Mouse (Mus musculus): Measurements from ENCODE around the gene Dnah11. TPM values are rescaled to one million over a fixed set of nuclear protein-coding genes. Genes with fewer than 3 reads are reported as not detected.

Dnah11 gene
- polyA plus RNA-seq, 1 experiment from 2014 or later = 0.60 TPM

DNA sequence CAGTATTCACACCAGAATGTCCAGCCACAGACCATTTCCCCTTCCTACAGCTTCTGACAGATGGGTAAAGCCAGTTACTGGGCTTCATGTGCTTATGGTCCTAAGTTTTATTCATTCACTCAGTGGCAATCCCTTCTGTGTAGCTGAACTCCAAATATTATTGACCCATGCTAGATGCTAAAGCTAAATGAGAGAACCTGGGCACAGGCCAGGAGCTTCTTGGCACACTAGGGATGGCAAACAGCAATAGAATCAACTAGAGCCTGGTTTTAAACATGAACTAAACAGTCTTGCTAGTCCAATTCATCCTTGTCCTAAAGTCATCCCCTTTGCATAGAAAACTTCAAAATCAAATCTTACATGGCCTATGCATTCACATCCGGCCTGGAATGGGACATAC lies 113.6 kb downstream of the Dnah11 start:
- Histone ChIP-seq H3K4me2 (replicated peaks) (no peak overlapping the region), H3K27me3 (no peaks in the 10 kb centered on the region), H3K9ac (no peak overlapping the region), H3K36me3 (no peaks in the 10 kb centered on the region), H3K9me3 (replicated peaks) (no peaks in the 10 kb centered on the region), H3K27ac (replicated peaks) (no peak overlapping the region), H3K4me1 (no peaks in the 10 kb centered on the region), H3K4me3 (replicated peaks) (no peak overlapping the region)
- WGBS = 70% methylated on average over 1 of the region's 1 CpGs
- no peak for ATAC-seq (ENCODE audit: insufficient number of reproducible peaks, low FRiP score, low TSS enrichment, low read depth)

DNA sequence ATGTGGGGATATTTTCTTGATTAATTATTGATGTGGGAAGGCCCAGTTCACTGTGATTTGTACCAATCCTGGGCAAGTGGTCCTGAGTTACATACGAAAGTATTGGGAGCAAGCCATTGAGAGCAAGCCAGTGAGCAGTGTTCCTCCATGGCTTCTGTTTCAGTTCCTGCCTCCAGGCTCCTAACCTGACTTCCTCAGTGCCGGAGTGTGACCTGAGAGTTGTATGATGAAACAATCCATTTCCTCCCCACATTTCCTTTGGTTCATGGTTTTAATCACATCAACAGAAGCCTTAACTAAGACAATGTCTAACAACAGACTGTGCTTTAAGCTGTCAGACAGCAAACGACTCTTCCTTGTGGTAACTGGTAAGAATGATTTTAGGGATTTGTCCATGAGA lies 114.0 kb downstream of the Dnah11 start:
- Histone ChIP-seq H3K9ac (no peak overlapping the region), H3K27ac (replicated peaks) (no peak overlapping the region), H3K4me2 (replicated peaks) (no peak overlapping the region), H3K4me3 (replicated peaks) (no peak overlapping the region), H3K4me1 (no peaks in the 10 kb centered on the region), H3K27me3 (no peaks in the 10 kb centered on the region), H3K9me3 (replicated peaks) (no peaks in the 10 kb centered on the region), H3K36me3 (no peaks in the 10 kb centered on the region)
- ATAC-seq (ENCODE audit: insufficient number of reproducible peaks, low FRiP score, low TSS enrichment, low read depth) = no peak
- 81% methylated on average over 3 of the region's 3 CpGs for WGBS

GRCm38 (mm10) chr12:118084134-118084533 lies 114.7 kb downstream of the Dnah11 start:
- ATAC-seq (ENCODE audit: insufficient number of reproducible peaks, low FRiP score, low TSS enrichment, low read depth) = no peak
- Histone ChIP-seq H3K27ac (replicated peaks) (no peak overlapping the region), H3K9ac (no peak overlapping the region), H3K4me2 (replicated peaks) (no peak overlapping the region), H3K9me3 (replicated peaks) (no peaks in the 10 kb centered on the region), H3K36me3 (no peaks in the 10 kb centered on the region), H3K4me3 (replicated peaks) (no peak overlapping the region), H3K27me3 (no peaks in the 10 kb centered on the region), H3K4me1 (no peaks in the 10 kb centered on the region)
- WGBS = 56% methylated on average over 5 of the region's 5 CpGs

- Histone ChIP-seq H3K9ac (no peak overlapping the region), H3K4me3 (replicated peaks) (no peak overlapping the region), H3K4me1 (no peaks in the 10 kb centered on the region), H3K27me3 (no peaks in the 10 kb centered on the region), H3K27ac (replicated peaks) (no peak overlapping the region), H3K4me2 (replicated peaks) (no peak overlapping the region), H3K36me3 (no peaks in the 10 kb centered on the region), H3K9me3 (replicated peaks) (no peaks in the 10 kb centered on the region)
- 87% methylated on average over 6 of the region's 6 CpGs for WGBS
- no peak for ATAC-seq (ENCODE audit: insufficient number of reproducible peaks, low FRiP score, low TSS enrichment, low read depth)
Observed at GRCm38 (mm10) chr12:118080441-118080840, 118.4 kb downstream of the Dnah11 start.

DNA sequence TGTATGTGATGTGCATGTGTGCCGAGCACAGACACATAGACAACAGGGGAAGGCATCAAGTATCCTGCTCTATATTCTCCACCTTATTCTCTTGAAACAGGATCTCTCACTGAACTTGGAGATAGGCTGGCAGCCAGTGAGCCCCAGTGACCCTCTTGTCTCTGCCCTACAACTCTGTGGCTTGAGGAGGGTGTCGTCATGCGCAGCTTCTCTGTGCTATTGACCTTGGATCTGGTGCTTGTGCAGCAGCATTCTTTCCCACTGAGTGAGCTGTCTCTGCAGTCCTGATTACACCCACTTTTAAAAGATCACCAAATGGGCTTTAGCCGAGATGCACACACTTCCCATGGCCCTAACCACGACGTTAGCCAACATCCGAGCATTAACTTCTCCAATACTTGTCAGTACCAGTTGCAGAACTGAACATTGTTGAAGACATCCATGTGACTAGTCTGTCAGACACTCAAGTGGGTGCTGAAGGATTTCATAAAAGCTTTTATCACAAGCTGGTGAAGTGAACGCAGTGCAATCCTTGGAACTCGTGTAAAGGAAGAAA lies 120.3 kb downstream of the Dnah11 start:
- Histone ChIP-seq H3K4me1 (no peaks in the 10 kb centered on the region), H3K27me3 (no peaks in the 10 kb centered on the region), H3K36me3 (no peaks in the 10 kb centered on the region), H3K4me3 (replicated peaks) (no peak overlapping the region), H3K9ac (no peak overlapping the region), H3K27ac (replicated peaks) (no peak overlapping the region), H3K4me2 (replicated peaks) (no peak overlapping the region), H3K9me3 (replicated peaks) (no peaks in the 10 kb centered on the region)
- 71% methylated on average over 9 of the region's 9 CpGs for WGBS
- ATAC-seq (ENCODE audit: insufficient number of reproducible peaks, low FRiP score, low TSS enrichment, low read depth) = no peak

- Histone ChIP-seq H3K4me1 (no peaks in the 10 kb centered on the region), H3K4me3 (replicated peaks) (no peak overlapping the region), H3K27me3 (no peaks in the 10 kb centered on the region), H3K27ac (replicated peaks) (no peak overlapping the region), H3K9me3 (replicated peaks) (no peaks in the 10 kb centered on the region), H3K4me2 (replicated peaks) (no peak overlapping the region), H3K9ac (no peak overlapping the region), H3K36me3 (no peaks in the 10 kb centered on the region)
- no peak for ATAC-seq (ENCODE audit: insufficient number of reproducible peaks, low FRiP score, low TSS enrichment, low read depth)
- WGBS = 81% methylated on average over 3 of the region's 3 CpGs
Observed at GRCm38 (mm10) chr12:118076802-118077201, 122.0 kb downstream of the Dnah11 start.

GRCm38 (mm10) chr12:118072181-118072872 lies 126.5 kb downstream of the Dnah11 start:
- Histone ChIP-seq H3K9ac (no peak overlapping the region), H3K4me1 (no peaks in the 10 kb centered on the region), H3K4me3 (replicated peaks) (no peak overlapping the region), H3K27ac (replicated peaks) (no peak overlapping the region), H3K36me3 (no peaks in the 10 kb centered on the region), H3K4me2 (replicated peaks) (no peak overlapping the region), H3K27me3 (no peaks in the 10 kb centered on the region), H3K9me3 (replicated peaks) (no peaks in the 10 kb centered on the region)
- 66% methylated on average over 3 of the region's 3 CpGs for WGBS
- ATAC-seq (ENCODE audit: insufficient number of reproducible peaks, low FRiP score, low TSS enrichment, low read depth) = no peak

DNA sequence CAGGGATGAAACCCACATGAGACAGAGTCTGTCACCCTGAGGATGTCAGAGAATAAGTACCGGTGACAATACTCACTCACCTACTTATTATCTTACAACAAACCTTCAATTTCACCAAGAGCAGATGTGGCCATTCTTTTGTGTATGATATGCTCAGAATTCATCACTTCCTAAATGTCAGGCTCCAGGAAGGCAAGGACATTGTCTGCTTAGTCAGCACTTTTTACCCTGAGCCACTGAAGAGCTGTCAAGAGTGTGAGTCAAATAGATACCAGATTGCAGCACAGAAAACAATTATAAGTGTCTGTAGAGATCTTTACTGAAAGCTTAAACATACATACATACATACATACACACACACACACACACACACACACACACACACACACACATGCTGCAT lies 127.2 kb downstream of the Dnah11 start:
- ATAC-seq (ENCODE audit: insufficient number of reproducible peaks, low FRiP score, low TSS enrichment, low read depth) = no peak
- H3K9ac ChIP-seq = no peak overlapping the region
- H3K27ac ChIP-seq (replicated peaks) = no peak overlapping the region
- no peak overlapping the region for H3K4me2 ChIP-seq (replicated peaks)
- H3K4me1 ChIP-seq = no peaks in the 10 kb centered on the region
- H3K4me3 ChIP-seq (replicated peaks) = no peak overlapping the region
- no peaks in the 10 kb centered on the region for H3K9me3 ChIP-seq (replicated peaks)
- H3K27me3 ChIP-seq = no peaks in the 10 kb centered on the region
- WGBS = 76% methylated on average over 1 of the region's 1 CpGs
- H3K36me3 ChIP-seq = no peaks in the 10 kb centered on the region

GRCm38 (mm10) chr12:118068785-118069184 lies 130.1 kb downstream of the Dnah11 start:
- Histone ChIP-seq H3K4me3 (replicated peaks) (no peak overlapping the region), H3K9ac (no peak overlapping the region), H3K27me3 (no peaks in the 10 kb centered on the region), H3K4me1 (no peaks in the 10 kb centered on the region), H3K4me2 (replicated peaks) (no peak overlapping the region), H3K27ac (replicated peaks) (no peak overlapping the region), H3K9me3 (replicated peaks) (no peaks in the 10 kb centered on the region), H3K36me3 (no peaks in the 10 kb centered on the region)
- ATAC-seq (ENCODE audit: insufficient number of reproducible peaks, low FRiP score, low TSS enrichment, low read depth) = no peak
- WGBS = 78% methylated on average over 4 of the region's 4 CpGs

DNA sequence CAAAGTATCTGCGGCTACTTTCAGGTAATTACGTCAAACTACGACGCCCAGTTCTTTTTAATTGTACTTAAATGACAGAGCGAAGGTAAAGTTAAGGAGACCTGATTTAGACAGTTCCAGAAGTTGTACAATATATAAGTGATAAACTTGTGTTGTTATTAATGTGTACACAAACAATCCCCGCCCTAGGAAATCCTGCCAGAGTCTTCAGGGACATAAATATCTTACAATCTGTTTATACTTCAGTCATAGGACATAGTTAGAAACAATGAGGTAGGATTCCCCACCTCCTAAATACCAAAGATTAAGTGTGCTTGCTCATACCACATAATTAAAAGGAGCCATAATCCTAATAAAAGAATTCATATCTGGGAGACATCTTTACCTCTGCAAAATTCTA lies 136.5 kb downstream of the Dnah11 start:
- H3K4me2 ChIP-seq (replicated peaks) = no peak overlapping the region
- no peaks in the 10 kb centered on the region for H3K36me3 ChIP-seq
- no peaks in the 10 kb centered on the region for H3K4me1 ChIP-seq
- 84% methylated on average over 6 of the region's 6 CpGs for WGBS
- H3K27me3 ChIP-seq = no peaks in the 10 kb centered on the region
- H3K4me3 ChIP-seq (replicated peaks) = no peak overlapping the region
- no peak overlapping the region for H3K27ac ChIP-seq (replicated peaks)
- H3K9me3 ChIP-seq (replicated peaks) = no peaks in the 10 kb centered on the region
- H3K9ac ChIP-seq = no peak overlapping the region
- no peak for ATAC-seq (ENCODE audit: insufficient number of reproducible peaks, low FRiP score, low TSS enrichment, low read depth)

DNA sequence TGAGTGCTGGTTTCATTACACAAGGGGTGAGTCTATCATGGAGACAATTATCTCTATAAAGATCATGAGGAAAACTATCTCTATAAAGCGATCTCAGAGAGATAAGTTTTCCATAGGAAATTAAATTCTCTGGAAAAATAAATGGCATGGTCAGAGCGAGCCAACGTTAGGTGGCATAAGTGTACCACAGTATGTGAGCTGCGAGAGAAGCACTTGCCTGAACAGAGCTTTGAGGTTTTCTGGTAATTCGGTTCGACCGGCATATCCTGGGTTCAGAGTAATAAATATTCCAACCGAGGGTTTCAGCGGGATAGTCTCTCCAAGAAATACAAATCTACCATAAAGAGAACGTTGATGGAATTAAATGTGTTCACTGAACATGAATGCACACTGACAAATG lies 142.0 kb downstream of the Dnah11 start:
- H3K36me3 ChIP-seq = no peaks in the 10 kb centered on the region
- 61% methylated on average over 10 of the region's 10 CpGs for WGBS
- H3K27ac ChIP-seq (replicated peaks) = no peak overlapping the region

GRCm38 (mm10) chr12:118045381-118045780 lies 153.5 kb downstream of the Dnah11 start:
- no peak overlapping the region for H3K4me3 ChIP-seq (replicated peaks)
- ATAC-seq (ENCODE audit: insufficient number of reproducible peaks, low FRiP score, low TSS enrichment, low read depth) = no peak
- H3K36me3 ChIP-seq = no peaks in the 10 kb centered on the region
- no peak overlapping the region for H3K4me2 ChIP-seq (replicated peaks)
- 88% methylated on average over 4 of the region's 4 CpGs for whole genome bisulfite sequencing
- H3K27me3 ChIP-seq = no peaks in the 10 kb centered on the region
- no peaks in the 10 kb centered on the region for H3K4me1 ChIP-seq
- no peaks in the 10 kb centered on the region for H3K9me3 ChIP-seq (replicated peaks)
- no peak overlapping the region for H3K27ac ChIP-seq (replicated peaks)
- no peak overlapping the region for H3K9ac ChIP-seq

More for the DNA sequence above, 142.0 kb downstream of the Dnah11 start:
- H3K4me2 ChIP-seq (replicated peaks) = no peak overlapping the region
- H3K9ac ChIP-seq = no peak overlapping the region
- no peaks in the 10 kb centered on the region for H3K4me1 ChIP-seq
- no peaks in the 10 kb centered on the region for H3K9me3 ChIP-seq (replicated peaks)
- no peak overlapping the region for H3K4me3 ChIP-seq (replicated peaks)
- ATAC-seq (ENCODE audit: insufficient number of reproducible peaks, low FRiP score, low TSS enrichment, low read depth) = no peak
- H3K27me3 ChIP-seq = no peaks in the 10 kb centered on the region

Measured in embryonic facial prominence, embryonic 15.5 days (tissue).